Mouse (Mus musculus): ENCODE data around the gene Ndufs6. TPM values are rescaled to one million over a fixed set of nuclear protein-coding genes. Genes with fewer than 3 reads are reported as not detected.

The Ndufs6 gene
- 214 and 226 TPM in 2 replicates for total RNA-seq (2021)
- long read RNA-seq, transcript Ndufs6-201 (4 exons, 568 nt): major isoform, 94 of 108 reads
- long read RNA-seq, transcript Ndufs6-202 (4 exons, 534 nt): minor isoform, 8 of 108 reads
- long read RNA-seq, partial matches to known transcripts: 5 of 108 reads
- long read RNA-seq, other reads (novel, unspliced or antisense): 1 of 108 reads

- peak; percentile 93 for DNase-seq
Measured at GRCm38 (mm10) chr13:73327827-73328698, at the start of gene Ndufs6, which contains the start of gene Mrpl36. Gene Ndufs6, minus strand, starts transcription at chr13:73328542. Gene Mrpl36, plus strand, starts transcription at chr13:73328513.

DNA sequence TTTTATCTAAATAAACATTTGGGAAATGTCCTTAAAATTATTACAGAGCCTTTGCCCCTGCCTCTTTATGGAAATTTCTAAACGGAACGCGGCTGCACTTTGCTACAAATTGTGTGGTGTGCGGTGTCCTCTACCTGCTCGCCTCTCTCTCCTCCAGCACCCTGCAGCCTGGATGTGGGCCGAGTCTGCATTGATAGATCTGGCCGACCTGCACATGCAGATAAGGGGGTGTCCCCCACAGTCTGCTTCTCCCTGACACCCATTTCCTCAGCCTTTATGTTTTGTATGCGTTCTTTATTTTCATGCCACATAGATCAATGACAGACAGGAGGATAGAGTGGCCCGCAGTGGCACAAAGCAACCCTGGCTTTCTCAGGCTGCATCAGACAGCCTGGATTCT lies 49.3 kb upstream of the Ndufs6 start:
- no peak for DNase-seq

GRCm38 (mm10) chr13:73374612-73375011 lies 46.3 kb upstream of the Ndufs6 start:
- no peak for DNase-seq

GRCm38 (mm10) chr13:73373367-73373766 lies 45.0 kb upstream of the Ndufs6 start:
- DNase-seq: no peak

GRCm38 (mm10) chr13:73357106-73357505 lies 28.8 kb upstream of the Ndufs6 start:
- no peak for DNase-seq

DNA sequence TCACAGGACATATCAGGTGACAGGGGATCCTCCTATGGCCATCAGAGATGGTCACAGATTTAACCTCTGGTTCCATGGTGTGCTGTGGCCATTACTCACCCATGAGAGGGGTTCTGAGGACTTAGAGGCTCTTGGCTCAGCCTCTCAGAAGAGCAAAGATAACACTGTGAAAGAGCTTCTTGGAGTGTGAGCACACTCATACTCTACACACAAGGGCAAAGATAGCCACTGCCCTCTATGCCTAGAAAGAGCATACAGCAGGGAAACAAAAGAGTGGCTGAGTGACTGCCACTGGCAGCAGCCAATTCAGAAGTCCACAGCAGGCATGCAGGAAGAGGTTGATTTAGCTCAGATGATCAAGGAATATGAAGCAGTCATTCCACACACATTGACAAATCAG lies 24.1 kb upstream of the Ndufs6 start:
- DNase-seq: no peak

DNA sequence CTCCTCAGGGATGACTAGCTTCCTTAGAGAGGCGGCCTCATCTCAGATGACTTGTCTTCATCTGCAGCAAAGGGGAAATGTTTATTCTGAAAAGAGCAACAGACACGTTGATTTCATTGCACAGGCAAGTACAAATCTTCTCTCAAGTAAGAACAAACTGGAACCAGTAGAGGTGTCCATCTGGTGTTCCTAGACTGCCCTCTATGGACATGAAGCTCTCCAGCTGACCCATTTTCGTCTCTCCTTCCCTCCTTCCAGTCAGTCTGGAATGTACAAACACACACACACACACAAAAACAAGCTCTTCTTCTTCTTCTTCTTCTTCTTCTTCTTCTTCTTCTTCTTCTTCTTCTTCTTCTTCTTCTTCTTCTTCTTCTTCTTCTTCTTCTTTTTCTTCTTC lies 23.6 kb upstream of the Ndufs6 start:
- DNase-seq: no peak

GRCm38 (mm10) chr13:73350741-73351140 lies 22.4 kb upstream of the Ndufs6 start:
- no peak for DNase-seq

DNA sequence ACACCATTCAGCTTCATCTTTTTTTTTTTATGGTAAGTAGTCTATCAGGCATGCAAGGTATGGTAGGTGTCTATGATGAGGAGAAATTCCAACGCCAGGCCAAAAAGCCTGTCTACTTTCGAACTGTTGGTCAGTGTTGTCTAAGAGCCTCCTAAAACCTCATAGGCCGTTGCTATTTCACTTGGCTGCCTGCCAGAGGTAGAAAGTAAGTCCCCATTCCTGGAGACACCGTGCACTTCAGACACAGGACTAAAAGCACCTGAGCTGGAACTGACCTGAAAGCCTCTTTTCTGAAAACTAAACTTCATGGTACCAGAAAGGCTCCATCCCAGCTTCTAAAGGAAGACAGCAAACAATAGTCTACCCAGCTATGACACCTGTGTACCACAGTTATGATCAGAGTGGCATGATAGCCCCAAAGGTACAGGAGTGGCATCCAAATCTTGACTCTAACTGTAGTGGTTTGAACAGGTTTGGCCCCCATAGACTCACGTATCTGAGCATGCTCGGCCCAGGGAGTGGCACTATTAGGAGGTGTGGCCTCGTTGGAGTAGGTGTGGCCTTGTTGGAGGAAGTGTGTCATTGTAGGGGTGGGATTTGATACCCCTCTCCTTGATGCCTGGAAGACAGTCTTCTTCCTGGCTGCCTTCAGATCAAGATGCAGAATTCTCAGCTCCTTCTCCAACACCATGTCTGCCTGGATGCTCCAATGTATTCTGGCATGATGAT lies 19.7 kb upstream of the Ndufs6 start:
- no peak for DNase-seq

DNA sequence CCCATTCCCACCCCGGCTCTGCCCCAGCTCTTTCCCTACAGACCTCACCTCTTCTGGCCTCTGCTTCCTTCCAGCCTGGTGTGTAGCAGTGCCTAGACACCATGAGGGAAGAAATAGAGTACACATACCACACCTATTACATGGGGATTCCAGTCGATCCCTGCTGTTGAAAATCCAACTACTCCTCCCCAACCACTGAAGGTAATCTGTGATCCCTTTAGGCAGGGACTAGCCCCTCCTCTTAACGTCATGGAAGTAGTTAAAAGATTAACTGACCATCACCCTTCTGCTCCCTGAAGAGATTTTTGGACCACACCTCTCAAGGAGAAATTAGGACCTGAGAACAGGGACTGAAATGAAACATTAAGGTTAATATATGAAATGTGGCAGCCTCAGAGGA lies 18.8 kb upstream of the Ndufs6 start:
- no peak for DNase-seq

- no peak for DNase-seq
Measured at GRCm38 (mm10) chr13:73346743-73347142, 18.4 kb upstream of the Ndufs6 start.

DNA sequence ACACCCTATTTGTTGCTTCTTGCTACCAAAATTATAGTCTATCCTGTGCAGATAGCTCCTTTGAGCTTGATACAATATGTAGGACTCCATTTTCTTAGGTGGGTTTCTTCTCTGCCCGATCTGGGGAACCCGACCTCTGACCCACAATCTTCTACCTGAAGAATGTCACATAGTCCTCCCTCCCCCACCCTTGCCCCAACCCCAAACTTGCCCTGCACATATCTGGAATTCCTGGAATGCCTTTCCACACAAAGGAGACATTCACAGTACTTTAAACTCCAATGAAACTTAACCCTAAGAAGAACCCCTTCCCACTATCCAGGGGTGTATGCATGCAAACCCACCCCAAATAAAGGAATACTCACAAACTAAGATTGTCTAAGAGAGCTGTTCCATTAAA lies 17.8 kb upstream of the Ndufs6 start:
- no peak for DNase-seq

DNA sequence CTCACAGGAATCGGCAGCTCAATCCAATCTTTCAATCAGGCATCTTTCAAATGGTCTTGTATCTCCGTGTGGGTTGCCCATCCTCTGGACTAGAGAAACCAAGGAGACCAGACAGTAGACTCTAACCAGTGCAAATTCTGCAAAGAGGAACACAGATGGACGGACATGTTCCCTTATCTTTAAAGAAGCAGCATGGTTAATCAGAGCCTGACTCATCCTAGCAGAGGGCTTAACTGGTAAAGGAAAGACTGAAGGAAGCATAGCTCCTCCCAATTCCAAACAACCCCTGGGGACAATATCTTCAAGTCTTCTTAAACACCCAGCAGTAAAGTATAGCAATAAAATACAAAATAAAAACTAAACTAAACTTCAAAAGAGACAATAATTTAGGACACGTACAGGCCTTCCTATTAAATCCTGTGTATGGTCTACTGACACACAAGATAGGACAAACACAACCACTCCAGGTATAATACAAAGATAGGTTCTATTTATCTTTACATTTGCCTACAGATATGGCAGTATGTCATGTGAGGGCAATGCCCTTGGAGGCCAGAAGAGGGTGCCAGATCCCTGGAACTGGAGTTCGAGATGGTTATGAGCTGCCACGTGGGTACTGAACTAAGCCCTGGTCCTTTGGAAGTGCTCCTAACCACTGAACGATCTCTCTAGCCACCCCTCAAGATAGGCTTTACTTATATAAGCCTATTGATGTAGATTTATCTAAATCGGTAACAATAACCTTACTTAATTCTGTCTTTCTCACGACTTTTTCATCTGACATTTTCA lies 17.0 kb upstream of the Ndufs6 start:
- DNase-seq: no peak

- DNase-seq: no peak
Measured at GRCm38 (mm10) chr13:73336753-73337152, 8.4 kb upstream of the Ndufs6 start.

- DNase-seq: no peak
Measured at GRCm38 (mm10) chr13:73331736-73332135, 3.4 kb upstream of the Ndufs6 start.

GRCm38 (mm10) chr13:73330844-73331501 lies 2.6 kb upstream of the Ndufs6 start:
- DNase-seq: peak; percentile 90

- peak; percentile 10 for DNase-seq
Measured at GRCm38 (mm10) chr13:73323406-73323805, 4.9 kb downstream of the Ndufs6 start.

- no peak for DNase-seq
Measured at GRCm38 (mm10) chr13:73322626-73323025, 5.7 kb downstream of the Ndufs6 start.

DNA sequence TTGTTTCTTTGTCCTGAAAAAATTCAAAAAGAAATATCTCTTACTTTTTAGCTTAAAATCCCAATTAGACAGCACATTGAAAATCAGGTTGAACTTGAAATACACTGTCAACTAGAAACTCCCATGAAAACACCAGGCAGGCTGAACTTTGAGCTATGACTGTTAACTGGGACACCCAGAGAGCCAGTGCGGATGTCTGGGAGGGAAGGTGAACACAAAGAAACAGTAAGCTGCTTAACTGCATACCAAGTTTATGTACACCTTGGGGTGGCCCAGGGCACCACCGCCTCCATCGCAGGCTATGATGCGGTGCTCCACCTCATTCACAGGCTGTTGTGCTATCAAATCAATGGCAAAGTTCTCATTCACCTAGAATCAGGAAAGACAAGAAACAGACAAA lies 8.3 kb downstream of the Ndufs6 start:
- no peak for DNase-seq

GRCm38 (mm10) chr13:73310183-73310929 lies 18.0 kb downstream of the Ndufs6 start:
- peak; percentile 60 for DNase-seq

GRCm38 (mm10) chr13:73306430-73306829 lies 21.9 kb downstream of the Ndufs6 start:
- DNase-seq: no peak
